In genomic region chr4:135397551-135397950, GRCm38 (mm10) we compare ENCODE assay signal across 10 mouse cellular contexts. TPM values are rescaled to one million over a fixed set of nuclear protein-coding genes. Genes with fewer than 3 reads are reported as not detected.
DNase-seq lines count a peak whose midpoint lies in the region; ATAC-seq lines count a peak whose summit lies in the region.
"Had no signal": no experiment of that assay in that cellular context is flagged by ENCODE, and none has a peak within 500 bp of the region (broad histone marks: within the 10 kb centered on the region; RNA-seq: fewer than 3 reads in every experiment).

No protein-coding gene starts in this region.

- intact Hi-C loops in left cerebral cortex, postnatal 10 days (cut with DNase I): no loop called here

- peak overlapping the region; percentile 46 for H3K4me3 ChIP-seq in kidney, embryonic 14.5 days (ENCODE audit: low read length)
- H3K4me3 ChIP-seq in embryonic facial prominence, embryonic 12.5 days: peak overlapping the region; percentile 35
- H3K4me3 ChIP-seq in intestine, embryonic 15.5 days (replicated peaks): peak overlapping the region; percentile 46
- peak overlapping the region; percentile 22 for H3K4me3 ChIP-seq in neural tube, embryonic 11.5 days (ENCODE audit: low read depth, low read length)

- peak overlapping the region; percentile 42 for H3K9ac ChIP-seq in kidney, embryonic 14.5 days (ENCODE audit: low read depth, low read length)
- H3K9ac ChIP-seq in embryonic facial prominence, embryonic 12.5 days: peak overlapping the region; percentile 46; the same call in 1 of the 2 replicates
- peak overlapping the region; percentile 45 for H3K9ac ChIP-seq in intestine, embryonic 15.5 days
- peak overlapping the region; percentile 27 for H3K9ac ChIP-seq in neural tube, embryonic 11.5 days (ENCODE audit: low read length)

- peaks cover 12% of the 10 kb centered on the region for H3K27me3 ChIP-seq in kidney, embryonic 14.5 days (ENCODE audit: control insufficient read depth, insufficient read depth, low read length)
- H3K27me3 ChIP-seq in embryonic facial prominence, embryonic 12.5 days: peaks cover 52% of the 10 kb centered on the region
- H3K27me3 ChIP-seq in intestine, embryonic 15.5 days (replicated peaks): peaks cover 13% of the 10 kb centered on the region; the same call in 1 of the 2 replicates
- peaks cover 15% of the 10 kb centered on the region for H3K27me3 ChIP-seq in neural tube, embryonic 11.5 days (ENCODE audit: control insufficient read depth, insufficient read depth, low read length)

- ATAC-seq in kidney, embryonic 14.5 days (ENCODE audit: low FRiP score, low TSS enrichment): no peak
- no peak for ATAC-seq in embryonic facial prominence, embryonic 12.5 days (ENCODE audit: insufficient number of reproducible peaks, insufficient read depth, low FRiP score, low TSS enrichment)
- peak; percentile 40 for ATAC-seq in intestine, embryonic 15.5 days
- ATAC-seq in neural tube, embryonic 11.5 days (ENCODE audit: insufficient read depth, low FRiP score, low TSS enrichment): no peak

- WGBS in kidney, embryonic 14.5 days: 3% methylated on average over 16 of the region's 16 CpGs
- WGBS in embryonic facial prominence, embryonic 12.5 days: 3% methylated on average over 16 of the region's 16 CpGs
- WGBS in intestine, embryonic 15.5 days: 4% methylated on average over 16 of the region's 16 CpGs
- WGBS in neural tube, embryonic 11.5 days: 4% methylated on average over 16 of the region's 16 CpGs

- no peaks in the 10 kb centered on the region for H3K36me3 ChIP-seq in kidney, embryonic 14.5 days (ENCODE audit: control insufficient read depth, insufficient read depth, low read length)
- no peaks in the 10 kb centered on the region for H3K36me3 ChIP-seq in embryonic facial prominence, embryonic 12.5 days
- H3K36me3 ChIP-seq in intestine, embryonic 15.5 days: no peaks in the 10 kb centered on the region
- no peaks in the 10 kb centered on the region for H3K36me3 ChIP-seq in neural tube, embryonic 11.5 days (ENCODE audit: control insufficient read depth, insufficient read depth, low read length)
- H3K36me3 ChIP-seq: G1E had no signal

- H3K4me1 ChIP-seq in kidney, embryonic 14.5 days (ENCODE audit: control insufficient read depth, insufficient read depth, low read length): no peaks in the 10 kb centered on the region
- H3K4me1 ChIP-seq in embryonic facial prominence, embryonic 12.5 days: peaks cover 6% of the 10 kb centered on the region; the same call in 1 of the 2 replicates
- peaks cover 14% of the 10 kb centered on the region for H3K4me1 ChIP-seq in intestine, embryonic 15.5 days (replicated peaks)
- H3K4me1 ChIP-seq in neural tube, embryonic 11.5 days (ENCODE audit: control insufficient read depth, insufficient read depth, low read length): no peaks in the 10 kb centered on the region

- DNase-seq in kidney, postnatal 10 days: no peak
- peak; percentile 30 for DNase-seq in neural tube, embryonic 11.5 days (ENCODE audit: low spot score)
- DNase-seq in left cerebral cortex, postnatal 10 days (ENCODE audit: extremely low spot score in 1 of 2, low spot score in 2 of 2): no peak
- no peak for DNase-seq in gastrocnemius, adult 8-10 months (ENCODE audit: low spot score in 2 of 2)
- no peak for DNase-seq in spleen, adult 18-20 months
- DNase-seq: heart, adult 11 months had no signal

- no peaks in the 10 kb centered on the region for H3K9me3 ChIP-seq in kidney, embryonic 14.5 days (ENCODE audit: control insufficient read depth, low read length)
- H3K9me3 ChIP-seq in embryonic facial prominence, embryonic 12.5 days: peaks cover 4% of the 10 kb centered on the region; the same call in 1 of the 2 replicates
- H3K9me3 ChIP-seq in intestine, embryonic 15.5 days: no peaks in the 10 kb centered on the region
- no peaks in the 10 kb centered on the region for H3K9me3 ChIP-seq in neural tube, embryonic 11.5 days (ENCODE audit: control insufficient read depth, low read length)
- H3K9me3 ChIP-seq: G1E had no signal

- H3K4me2 ChIP-seq in kidney, embryonic 14.5 days (replicated peaks; ENCODE audit: low read depth, low read length): peak overlapping the region; percentile 79
- peak overlapping the region; percentile 63 for H3K4me2 ChIP-seq in embryonic facial prominence, embryonic 12.5 days (replicated peaks)
- peak overlapping the region; percentile 90 for H3K4me2 ChIP-seq in intestine, embryonic 15.5 days (replicated peaks)
- H3K4me2 ChIP-seq in neural tube, embryonic 11.5 days (ENCODE audit: low read depth): peak overlapping the region; percentile 54

- no peak overlapping the region for H3K27ac ChIP-seq in kidney, embryonic 14.5 days (ENCODE audit: low read depth, low read length)
- no peak overlapping the region for H3K27ac ChIP-seq in embryonic facial prominence, embryonic 12.5 days
- no peak overlapping the region for H3K27ac ChIP-seq in intestine, embryonic 15.5 days
- H3K27ac ChIP-seq in neural tube, embryonic 11.5 days (ENCODE audit: low read depth, low read length): no peak overlapping the region

RNA-seq across cellular contexts. Expression of gene Ncmap, which starts 0.5 kb away (rescaled TPM):
- 2.5 and 2.9 TPM in 2 replicates for polyA plus RNA-seq in kidney, embryonic 14.5 days (2014; fragmentation: Nextera tagmentation; extraction: Ambion mirVana)
- polyA plus RNA-seq in embryonic facial prominence, embryonic 12.5 days (2016; fragmentation: Nextera tagmentation; extraction: Ambion mirVana): 3.5 and 3.9 TPM in 2 replicates
- polyA plus RNA-seq in intestine, embryonic 15.5 days (2015; fragmentation: Nextera tagmentation; extraction: Ambion mirVana): 7.4 and 7.7 TPM in 2 replicates
- polyA plus RNA-seq in neural tube, embryonic 11.5 days (2014; fragmentation: Nextera tagmentation; extraction: Ambion mirVana): 0.97 and 1.5 TPM in 2 replicates
- under 1 TPM; 0.36 to 0.54 TPM for total RNA-seq in left cerebral cortex, postnatal 10 days (2021)
- 1 to 10 TPM in 3 of 4 experiments, under 1 TPM in 1; 0.85 to 2.0 (median 1.5) TPM for total RNA-seq in gastrocnemius, adult 8-10 months (2022)
- total RNA-seq: G1E had no signal
- polyA plus RNA-seq: G1E had no signal

RNA-seq across cellular contexts. Expression of gene Rcan3, which starts 36.1 kb away (rescaled TPM):
- polyA plus RNA-seq in kidney, embryonic 14.5 days (2014; fragmentation: Nextera tagmentation; extraction: Ambion mirVana): 14.1 and 15.2 TPM in 2 replicates
- polyA plus RNA-seq in embryonic facial prominence, embryonic 12.5 days (2016; fragmentation: Nextera tagmentation; extraction: Ambion mirVana): 14.6 and 17.2 TPM in 2 replicates
- polyA plus RNA-seq in intestine, embryonic 15.5 days (2015; fragmentation: Nextera tagmentation; extraction: Ambion mirVana): 14.9 and 17.9 TPM in 2 replicates
- 12.5 and 13.0 TPM in 2 replicates for polyA plus RNA-seq in neural tube, embryonic 11.5 days (2014; fragmentation: Nextera tagmentation; extraction: Ambion mirVana)
- 10 to 100 TPM; 47.6 to 54.9 TPM for total RNA-seq in left cerebral cortex, postnatal 10 days (2021)
- total RNA-seq in gastrocnemius, adult 8-10 months (2022): 1 to 10 TPM; 3.1 to 4.0 (median 3.6) TPM

RNA-seq across cellular contexts. Expression of gene Srrm1, which starts 44.4 kb away (rescaled TPM):
- 254 and 273 TPM in 2 replicates for polyA plus RNA-seq in kidney, embryonic 14.5 days (2014; fragmentation: Nextera tagmentation; extraction: Ambion mirVana)
- 257 and 276 TPM in 2 replicates for polyA plus RNA-seq in embryonic facial prominence, embryonic 12.5 days (2016; fragmentation: Nextera tagmentation; extraction: Ambion mirVana)
- 189 and 248 TPM in 2 replicates for polyA plus RNA-seq in intestine, embryonic 15.5 days (2015; fragmentation: Nextera tagmentation; extraction: Ambion mirVana)
- 168 and 191 TPM in 2 replicates for polyA plus RNA-seq in neural tube, embryonic 11.5 days (2014; fragmentation: Nextera tagmentation; extraction: Ambion mirVana)
- total RNA-seq in left cerebral cortex, postnatal 10 days (2021): 100 to 1,000 TPM; 133 to 134 TPM
- total RNA-seq in gastrocnemius, adult 8-10 months (2022): 10 to 100 TPM; 54.8 to 68.5 (median 57.3) TPM
